Mouse (Mus musculus) ES-Bruce4 (cell line): ENCODE data around the gene Commd9. TPM values are rescaled to one million over a fixed set of nuclear protein-coding genes. Genes with fewer than 3 reads are reported as not detected.
A peak's percentile ranks its signal among the peaks of the same experiment; 100 is the strongest.

Source experiments
- H3K27ac ChIP-seq: 2 replicates; pipeline ENCODE4 v1.5.1; 2012; ENCODE audit warnings: low read length, inconsistent platforms; ENCODE audit not compliant: insufficient read depth
- H3K27me3 ChIP-seq: 2 replicates; pipeline ENCODE4 v1.6.1; 2012; ENCODE audit warnings: mild to moderate bottlenecking, low read length, inconsistent platforms; ENCODE audit not compliant: control insufficient read depth, poor library complexity, insufficient read depth, severe bottlenecking
- H3K36me3 ChIP-seq: 2 replicates; pipeline ENCODE4 v1.6.1; 2012; ENCODE audit warnings: inconsistent platforms, mild to moderate bottlenecking, low read length, moderate library complexity; ENCODE audit not compliant: control insufficient read depth, poor library complexity, insufficient read depth, severe bottlenecking
- H3K4me1 ChIP-seq: one replicate; pipeline ENCODE4 v1.8.1; 2011; ENCODE audit warnings: low read length; ENCODE audit not compliant: control insufficient read depth, insufficient read depth
- H3K4me3 ChIP-seq: 2 replicates; pipeline ENCODE4 v1.5.1; 2011; ENCODE audit warnings: low read depth, mild to moderate bottlenecking, low read length
- H3K9ac ChIP-seq: 2 replicates; pipeline ENCODE4 v1.6.1; 2012; ENCODE audit warnings: low read depth, mild to moderate bottlenecking, inconsistent platforms; ENCODE audit not compliant: poor library complexity, severe bottlenecking
- H3K9me3 ChIP-seq: replicated peaks from 2 replicates; pipeline ENCODE4 v1.6.1; 2012; ENCODE audit warnings: mild to moderate bottlenecking, low read length, inconsistent platforms; ENCODE audit not compliant: control insufficient read depth, poor library complexity, insufficient read depth, severe bottlenecking
- CTCF ChIP-seq: IDR thresholded peaks from one replicate; pipeline ENCODE4 v1.8.1; 2011; ENCODE audit warnings: low read depth, low read length
- EP300 ChIP-seq: IDR thresholded peaks from 2 replicates; pipeline ENCODE4 v1.6.1; 2011; ENCODE audit warnings: low read depth, low read length; ENCODE audit not compliant: insufficient read depth
- POLR2A ChIP-seq: IDR thresholded peaks from one replicate; pipeline ENCODE4 v1.8.1; 2011; ENCODE audit warnings: low read length; ENCODE audit not compliant: insufficient read depth
- polyA plus RNA-seq: library from polyadenylated mRNA; stranded (reverse); fragments of >200 nt; gene quantifications from 2 replicates; pipeline ENCODE4 v1.2.4, GENCODE M21; 2011; ENCODE audit warnings: low read depth; ENCODE audit not compliant: missing spikeins, insufficient read depth, insufficient read length

Gene Commd9
- polyA plus RNA-seq, 1 experiment, result 32.2 TPM

GRCm38 (mm10) chr2:101868683-101869082 is 17.4 kb upstream of the Commd9 start:
- Histone ChIP-seq H3K9me3 (no peaks in the 10 kb centered on the region), H3K36me3 (no peaks in the 10 kb centered on the region), H3K4me1 (no peaks in the 10 kb centered on the region), H3K27ac (no peak overlapping the region), H3K9ac (no peak overlapping the region), H3K27me3 (no peaks in the 10 kb centered on the region), H3K4me3 (no peak overlapping the region)
- TF ChIP-seq CTCF (no peak), POLR2A (no peak), EP300 (no peak)

DNA sequence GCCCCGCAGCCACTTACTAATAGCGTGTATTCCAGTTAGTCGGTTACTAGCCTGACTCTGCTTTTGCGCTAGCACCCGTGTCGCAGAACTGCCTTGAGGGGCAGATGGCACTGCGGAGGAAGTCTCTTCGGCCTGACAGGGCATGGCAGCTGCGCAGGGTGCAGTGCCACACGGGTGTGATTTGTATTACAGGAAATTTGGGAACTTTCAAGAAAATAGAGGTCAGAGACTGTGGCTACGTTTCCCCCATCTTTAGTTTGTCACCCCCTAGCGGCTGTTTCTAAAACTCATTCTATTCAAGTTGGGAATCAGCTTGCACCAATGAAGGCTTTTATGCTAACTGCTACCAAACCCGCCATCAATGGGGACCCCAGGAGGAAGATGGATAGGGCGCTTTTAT is 14.9 kb upstream of the Commd9 start:
- Histone ChIP-seq H3K27me3 (no peaks in the 10 kb centered on the region), H3K27ac (no peak overlapping the region), H3K4me1 (no peaks in the 10 kb centered on the region), H3K9me3 (no peaks in the 10 kb centered on the region), H3K4me3 (peak overlapping the region; percentile 4; the same call in 1 of the 2 replicates), H3K9ac (no peak overlapping the region; the same call in 1 of the 2 replicates), H3K36me3 (no peaks in the 10 kb centered on the region)
- TF ChIP-seq EP300 (no peak), POLR2A (no peak), CTCF (peak; percentile 33)

DNA sequence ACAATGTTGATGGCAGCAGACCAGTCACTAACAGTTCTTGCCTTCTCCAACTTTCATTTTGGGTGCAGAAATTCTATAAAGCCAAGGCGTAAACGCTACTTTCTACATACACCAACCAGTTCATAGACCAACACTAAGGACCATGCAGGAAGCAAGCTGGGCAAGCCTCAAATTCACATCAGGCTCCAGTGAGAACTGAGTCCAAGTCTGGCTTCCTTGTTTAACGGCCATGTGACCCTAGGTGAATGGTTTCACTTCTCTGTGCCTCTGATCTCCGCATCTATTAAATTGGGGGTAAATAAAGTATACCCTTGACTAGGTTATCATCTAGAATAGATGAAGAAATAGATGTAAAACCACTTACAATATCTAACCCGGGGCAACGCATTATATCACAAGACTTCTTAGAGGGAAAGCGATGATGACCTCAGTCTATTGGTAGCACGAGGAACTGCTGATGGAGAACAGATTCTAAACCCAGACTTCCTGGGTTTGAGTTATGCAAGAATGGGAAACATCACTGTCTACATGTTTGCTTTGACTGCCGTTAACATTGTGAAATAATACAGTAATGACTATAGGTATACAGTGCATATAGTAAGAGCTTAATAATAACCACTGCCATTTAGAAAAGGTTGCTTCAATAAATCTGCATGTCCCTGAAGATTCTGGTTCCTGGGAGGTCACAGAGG is 4.4 kb upstream of the Commd9 start:
- TF ChIP-seq POLR2A (no peak), CTCF (no peak), EP300 (no peak)
- Histone ChIP-seq H3K27ac (no peak overlapping the region), H3K4me3 (no peak overlapping the region), H3K27me3 (no peaks in the 10 kb centered on the region; the same call in 1 of the 2 replicates), H3K9me3 (no peaks in the 10 kb centered on the region), H3K9ac (no peak overlapping the region), H3K36me3 (no peaks in the 10 kb centered on the region), H3K4me1 (no peaks in the 10 kb centered on the region)

DNA sequence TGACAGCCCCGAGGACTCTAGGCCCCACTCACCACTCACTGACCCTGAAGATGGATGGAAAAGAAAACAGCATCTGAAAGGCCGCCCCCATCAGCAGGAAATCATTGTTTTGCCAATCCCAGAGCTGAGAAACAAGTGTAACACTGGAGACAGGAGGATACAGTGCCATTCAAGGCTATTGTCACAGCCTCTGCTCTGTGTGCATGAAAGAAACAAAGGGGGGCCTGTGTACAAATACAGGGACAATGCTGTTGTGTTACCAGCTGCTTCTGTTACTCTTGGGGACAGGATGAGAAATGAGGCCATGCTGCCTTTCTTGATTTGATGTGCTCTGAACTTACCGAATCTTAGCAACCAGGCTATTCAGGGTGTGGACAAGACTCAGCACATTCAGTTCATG is 3.0 kb upstream of the Commd9 start, which contains the start of gene Prr5l:
Prr5l (minus strand) TSS at position 30 of the 400 bp plus-strand sequence.
- TF ChIP-seq CTCF, result no peak
- no peak for TF ChIP-seq POLR2A
- no peak for TF ChIP-seq EP300
- no peaks in the 10 kb centered on the region; the same call in 1 of the 2 replicates for H3K27me3 ChIP-seq
- no peaks in the 10 kb centered on the region for H3K36me3 ChIP-seq
- no peaks in the 10 kb centered on the region for H3K4me1 ChIP-seq
- H3K9ac ChIP-seq, result no peak within 1 kb of the TSS
- H3K27ac ChIP-seq, result no peak within 1 kb of the TSS
- H3K9me3 ChIP-seq, result no peaks in the 10 kb centered on the region
- no peak within 1 kb of the TSS for H3K4me3 ChIP-seq

DNA sequence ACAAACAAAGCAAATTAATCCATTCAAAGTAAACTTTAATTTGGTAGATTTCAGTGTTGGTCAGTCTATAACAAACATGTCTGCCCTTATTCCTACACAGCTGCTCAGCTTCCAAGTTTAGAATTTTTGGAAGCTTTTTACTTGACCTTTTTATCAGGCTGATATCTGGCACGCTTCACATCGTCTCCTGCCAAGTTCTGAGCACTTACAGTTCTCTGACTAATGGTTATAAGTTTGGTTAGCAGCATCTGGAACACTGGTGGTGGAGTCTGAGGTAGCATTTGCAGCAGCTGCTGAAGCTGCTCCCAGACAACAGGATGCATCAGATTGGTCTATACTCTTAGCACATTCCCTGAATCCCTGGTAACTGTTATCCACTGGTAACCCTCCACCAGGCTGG is 1.8 kb upstream of the Commd9 start:
- Histone ChIP-seq H3K4me3 (no peak overlapping the region), H3K27ac (no peak overlapping the region), H3K36me3 (no peaks in the 10 kb centered on the region), H3K9me3 (no peaks in the 10 kb centered on the region), H3K4me1 (no peaks in the 10 kb centered on the region), H3K9ac (no peak overlapping the region), H3K27me3 (no peaks in the 10 kb centered on the region; the same call in 1 of the 2 replicates)
- TF ChIP-seq CTCF (no peak), EP300 (no peak), POLR2A (no peak)

DNA sequence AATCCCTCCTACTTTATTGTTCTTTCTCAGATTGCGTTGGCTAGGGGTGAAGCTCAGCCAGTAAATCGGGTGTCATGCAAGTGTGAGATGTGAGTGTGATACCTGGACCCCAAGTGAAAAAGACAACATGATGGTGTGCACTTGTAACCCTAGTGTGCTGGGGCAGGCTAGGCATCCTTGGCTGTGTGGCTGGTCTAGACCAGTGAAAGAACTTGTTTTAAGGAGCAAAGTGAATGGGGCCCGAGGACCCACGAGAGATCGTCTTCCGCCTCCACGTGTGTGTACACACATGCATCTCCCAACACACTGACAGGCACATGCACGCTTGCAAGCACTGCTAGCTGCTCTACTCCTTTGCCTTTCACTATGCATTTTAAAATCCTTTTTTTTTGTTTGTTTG is 2.8 kb downstream of the Commd9 start:
- Histone ChIP-seq H3K4me3 (no peak overlapping the region), H3K9me3 (no peaks in the 10 kb centered on the region), H3K9ac (no peak overlapping the region), H3K36me3 (no peaks in the 10 kb centered on the region), H3K27me3 (no peaks in the 10 kb centered on the region), H3K27ac (no peak overlapping the region), H3K4me1 (no peaks in the 10 kb centered on the region)
- TF ChIP-seq POLR2A (no peak), EP300 (no peak), CTCF (no peak)
